Mouse (Mus musculus) embryonic stem cell, embryonic (primary cell): ENCODE measurements around the gene Carmil2.

Source experiments
- CTCF ChIA-PET, 4 experiments: fragments of 300-600 bp in 2 of 4; fragments of 350-600 bp in 2 of 4; sonication (Branson Sonifier 250); formaldehyde crosslinking; loops; one replicate each; lab custom pipeline; 2022; ENCODE audit warnings: inconsistent platforms in 2 of 4; lab: Charles Lee
- POLR2A ChIA-PET, 4 experiments: fragments of 300-600 bp in 2 of 4; fragments of 350-600 bp in 2 of 4; sonication (Branson Sonifier 250); formaldehyde crosslinking; loops; one replicate each; lab custom pipeline; 2022; ENCODE audit warnings: antibody characterized with exemption in 4 of 4, inconsistent platforms in 1 of 4; lab: Charles Lee

Gene Carmil2

DNA sequence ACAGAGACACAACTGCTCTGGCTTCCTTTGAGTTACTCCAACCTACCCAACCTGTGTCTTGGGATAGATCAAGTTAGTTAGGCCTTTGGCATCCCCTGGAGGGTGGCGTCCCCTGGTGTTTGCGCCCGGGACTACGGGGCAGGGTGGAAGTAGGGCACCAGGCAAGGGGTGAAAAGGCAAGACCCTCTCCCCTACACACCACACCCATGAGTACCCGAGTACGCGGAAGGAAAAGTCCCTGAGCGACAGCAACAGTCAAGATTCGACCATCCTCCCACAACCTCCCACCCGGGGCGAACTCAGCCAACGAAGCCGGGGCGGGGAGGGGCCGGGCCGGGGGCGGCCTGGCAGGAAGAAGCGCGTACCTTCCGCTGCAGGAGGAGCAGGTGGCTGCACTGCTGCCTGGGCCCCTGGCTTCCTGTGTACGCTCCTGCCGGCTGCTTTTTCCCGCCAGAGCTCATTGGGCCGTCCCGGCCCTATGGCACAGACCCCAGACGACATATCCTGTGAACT lies at the start of gene Carmil2:
Gene Carmil2, plus strand, starts transcription at position 479 of the 513 bp plus-strand sequence.
- ChIA-PET POLR2A (interaction anchor here in 3 of 4 experiments (0.6 to 4.9 kb wide), 22 partner anchors 13 to 208 kb away, joined by 3 to 58 read pairs (median 5); partner anchors contain the start of genes Acd (in 3 of the 3), Pard6a (in 3 of the 3), Agrp (in 2 of the 3) and Ctcf (in 2 of the 3)), CTCF (interaction anchor here in 3 of 4 experiments (0.9 to 4.1 kb wide), 8 partner anchors 31 to 152 kb away, joined by 3 to 20 read pairs (median 4); partner anchors contain the start of gene Ripor1 (in 1 of the 3))

DNA sequence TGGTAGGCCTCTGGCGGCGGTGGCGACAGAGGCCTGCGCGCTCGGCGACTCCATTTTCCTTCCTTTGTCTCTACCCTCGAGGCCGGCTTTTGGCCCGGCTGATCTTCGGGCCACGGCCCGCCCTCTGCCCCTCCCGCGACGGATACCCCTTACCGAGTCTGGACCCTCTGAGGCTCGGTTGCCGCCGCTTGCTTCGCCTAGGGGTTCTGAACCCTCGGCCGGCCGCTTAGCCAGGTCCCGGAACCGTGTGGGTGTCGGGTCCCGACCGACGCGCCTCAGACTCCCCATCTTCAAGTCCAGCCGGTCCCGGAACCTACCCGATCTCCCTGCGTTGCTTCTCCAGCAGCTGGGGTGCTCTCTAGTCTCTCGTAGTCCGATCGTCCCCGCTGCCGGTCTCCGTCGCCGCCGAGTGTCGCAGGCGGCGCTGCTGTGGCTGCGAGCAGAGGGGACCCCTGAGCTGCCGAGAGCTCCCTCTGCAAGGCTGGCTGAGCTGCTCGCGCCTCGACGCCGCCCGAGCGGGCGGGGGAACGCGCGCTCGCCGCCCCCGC lies 49.0 kb upstream of the Carmil2 start, which contains the start of gene Agrp:
Gene Agrp, minus strand, starts transcription at position 431 of the 548 bp plus-strand sequence.
- CTCF ChIA-PET: interaction anchor here in 3 of 4 experiments (0.6 to 3.7 kb wide), 18 partner anchors 11 to 1576 kb away, joined by 3 to 22 read pairs (median 4); partner anchors contain the start of genes Nutf2 (in 1 of the 3) and Ripor1 (in 1 of the 3)
- POLR2A ChIA-PET: interaction anchor here (0.5 to 13.7 kb wide), 47 partner anchors 11 to 1881 kb away, joined by 3 to 236 read pairs (median 4); partner anchors contain the start of genes Carmil2 (in 3 of the 4), Ripor1 (in 3 of the 4), Acd (in 2 of the 4) and Pard6a (in 2 of the 4)

- POLR2A ChIA-PET: interaction anchor here (0.5 to 13.7 kb wide), 32 partner anchors 11 to 1881 kb away, joined by 3 to 236 read pairs (median 4); partner anchors contain the start of genes Ripor1 (in 3 of the 4), Acd (in 2 of the 4), Carmil2 (in 2 of the 4) and Pard6a (in 2 of the 4)
- CTCF ChIA-PET: interaction anchor here in 3 of 4 experiments (0.6 to 3.7 kb wide), 15 partner anchors 10 to 223 kb away, joined by 3 to 22 read pairs (median 6); partner anchors contain the start of genes Nutf2 (in 1 of the 3) and Ripor1 (in 1 of the 3)
Measured at GRCm38 (mm10) chr8:105637601-105638041, 48.5 kb upstream of the Carmil2 start.

DNA sequence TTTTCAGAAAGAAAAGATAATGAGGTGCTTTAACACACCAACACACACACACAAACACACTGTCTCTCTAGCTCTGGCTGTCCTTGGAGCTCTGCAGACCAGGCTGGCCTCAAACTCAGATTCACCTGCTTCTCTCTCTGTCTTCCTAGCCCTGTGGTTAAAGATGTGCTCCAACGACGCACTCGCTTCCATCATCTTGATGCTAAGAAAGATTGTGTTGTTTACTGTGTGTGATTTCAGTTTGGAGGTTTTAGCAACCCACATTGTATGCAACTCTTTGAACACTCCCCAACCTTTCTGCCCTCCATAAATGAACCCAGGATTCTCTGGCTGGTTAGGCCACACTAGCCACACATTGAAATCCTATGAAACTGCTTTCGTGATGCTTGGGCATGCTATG lies 47.6 kb upstream of the Carmil2 start:
- ChIA-PET CTCF (interaction anchor here in 3 of 4 experiments (0.6 to 3.7 kb wide), 6 partner anchors 11 to 1563 kb away, joined by 3 to 11 read pairs (median 5); no protein-coding TSS in a partner anchor), POLR2A (interaction anchor here (0.6 to 13.7 kb wide), 16 partner anchors 11 to 1474 kb away, joined by 3 to 236 read pairs (median 6); partner anchors contain the start of genes Acd (in 2 of the 4), Pard6a (in 2 of the 4), Ranbp10 (in 1 of the 4) and Ripor1 (in 1 of the 4))

GRCm38 (mm10) chr8:105639835-105640234 lies 46.2 kb upstream of the Carmil2 start:
- ChIA-PET CTCF (interaction anchor here in 2 of 4 experiments (0.7 to 2.0 kb wide), 4 partner anchors 9 to 43 kb away, joined by 3 to 5 read pairs (median 4); no protein-coding TSS in a partner anchor), POLR2A (interaction anchor here (0.5 to 13.7 kb wide), 14 partner anchors 9 to 477 kb away, joined by 3 to 236 read pairs (median 4); partner anchors contain the start of genes Ranbp10 (in 1 of the 4), Tppp3 (in 1 of the 4) and Tsnaxip1 (in 1 of the 4))

DNA sequence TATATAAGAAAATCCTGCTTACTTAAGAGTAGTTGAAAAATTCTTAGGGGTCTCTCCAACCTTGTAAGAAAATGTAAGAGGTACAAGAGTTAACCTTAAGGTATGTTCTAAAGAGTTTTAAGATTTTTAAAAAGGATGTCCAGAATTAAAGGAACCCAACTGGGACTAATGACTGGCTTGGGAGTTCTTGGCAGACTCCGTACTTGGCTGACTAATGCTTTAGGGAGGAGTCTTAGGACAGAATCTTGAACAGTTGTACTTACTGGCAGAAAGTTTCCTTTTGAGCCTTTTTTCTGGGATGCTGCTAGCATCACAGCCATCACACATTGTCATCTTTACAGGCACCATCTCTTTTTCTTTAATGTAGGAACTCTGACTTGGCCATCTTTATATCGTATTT lies 45.6 kb upstream of the Carmil2 start:
- POLR2A ChIA-PET: interaction anchor here (0.6 to 13.7 kb wide), 7 partner anchors 9 to 478 kb away, joined by 3 to 236 read pairs (median 4); no protein-coding TSS in a partner anchor
- CTCF ChIA-PET: interaction anchor here in 1 of 4 experiments (1.4 kb wide), 1 partner anchor 20 kb away, joined by 4 read pairs; no protein-coding TSS in a partner anchor

DNA sequence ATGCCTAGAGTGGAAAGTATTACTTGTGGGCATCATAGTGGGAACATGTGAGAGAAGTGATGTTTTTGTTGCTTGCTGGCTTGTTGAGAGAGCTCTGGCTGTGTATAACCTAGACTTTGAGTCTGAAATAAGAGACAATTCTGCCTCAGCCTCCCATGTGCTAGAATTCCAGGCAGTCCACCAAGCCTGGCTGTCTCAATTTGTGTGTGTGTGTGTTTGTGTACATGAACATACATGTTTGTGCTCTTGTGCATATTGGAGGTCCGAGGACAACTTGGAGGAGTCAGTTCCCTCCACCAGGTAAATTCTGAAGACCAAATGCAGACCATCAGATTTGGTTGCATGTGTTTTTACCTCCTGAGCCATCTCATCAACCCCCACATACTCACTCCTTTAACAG lies 40.9 kb upstream of the Carmil2 start:
- POLR2A ChIA-PET: interaction anchor here in 2 of 4 experiments (1.5 to 19.4 kb wide), 3 partner anchors 6 to 10 kb away, joined by 3 to 236 read pairs (median 236); partner anchors contain the start of genes Agrp (in 1 of the 2) and Ctcf (in 1 of the 2)
- CTCF ChIA-PET: no interaction called here

- POLR2A ChIA-PET: interaction anchor here (0.6 to 19.4 kb wide), 20 partner anchors 9 to 1886 kb away, joined by 3 to 236 read pairs (median 5); partner anchors contain the start of genes Agrp (in 3 of the 4), Ctcf (in 3 of the 4), Atp6v0d1 (in 1 of the 4) and Ranbp10 (in 1 of the 4)
- CTCF ChIA-PET: interaction anchor here (0.5 to 3.1 kb wide), 10 partner anchors 10 to 1398 kb away, joined by 3 to 11 read pairs (median 4); partner anchors contain the start of genes Agrp (in 1 of the 4), Ctcf (in 1 of the 4) and Ripor1 (in 1 of the 4)
Measured at GRCm38 (mm10) chr8:105648929-105649328, 37.1 kb upstream of the Carmil2 start.

DNA sequence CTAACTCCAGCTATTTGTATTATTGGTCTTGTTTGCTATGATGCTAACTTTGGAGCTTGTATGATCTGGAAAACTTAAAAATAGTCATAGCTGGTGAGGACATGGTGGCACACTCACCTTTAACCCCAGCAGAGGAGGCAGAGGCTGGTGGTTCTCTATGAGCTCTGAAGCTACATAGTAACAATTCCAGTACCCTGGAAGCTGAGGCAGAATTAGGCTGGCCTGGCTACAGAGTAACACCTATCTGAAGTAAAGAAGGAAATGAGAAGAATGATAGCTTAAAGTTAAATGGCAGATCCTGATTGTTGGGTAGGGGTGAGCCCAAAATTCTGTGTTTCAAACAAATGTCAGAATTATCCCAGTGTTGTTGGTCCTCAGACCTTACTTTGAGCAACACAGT lies 28.4 kb upstream of the Carmil2 start:
- CTCF ChIA-PET: interaction anchor here in 3 of 4 experiments (0.5 to 1.6 kb wide), 5 partner anchors 20 to 642 kb away, joined by 3 to 6 read pairs (median 3); partner anchors contain the start of genes Agrp (in 1 of the 3) and Ctcf (in 1 of the 3)

GRCm38 (mm10) chr8:105661167-105661566 lies 24.9 kb upstream of the Carmil2 start:
- ChIA-PET CTCF (interaction anchor here (0.6 to 1.5 kb wide), 37 partner anchors 8 to 1021 kb away, joined by 3 to 11 read pairs (median 5); partner anchors contain the start of genes Agrp (in 2 of the 4), Ctcf (in 2 of the 4), Acd (in 1 of the 4) and Pard6a (in 1 of the 4)), POLR2A (interaction anchor here in 3 of 4 experiments (0.6 to 19.4 kb wide), 23 partner anchors 9 to 283 kb away, joined by 3 to 236 read pairs (median 5); partner anchors contain the start of genes Agrp (in 2 of the 3), Ctcf (in 2 of the 3), Acd (in 1 of the 3) and Pard6a (in 1 of the 3))

More for the DNA sequence above, 28.4 kb upstream of the Carmil2 start:
- POLR2A ChIA-PET: interaction anchor here in 3 of 4 experiments (0.7 to 19.4 kb wide), 8 partner anchors 8 to 1375 kb away, joined by 3 to 236 read pairs (median 4); partner anchors contain the start of genes Agrp (in 1 of the 3) and Ctcf (in 1 of the 3)

- ChIA-PET CTCF (interaction anchor here in 1 of 4 experiments (0.6 kb wide), 1 partner anchor 20 kb away, joined by 3 read pairs; no protein-coding TSS in a partner anchor), POLR2A (interaction anchor here in 2 of 4 experiments (0.8 to 2.6 kb wide), 5 partner anchors 10 to 17 kb away, joined by 3 to 13 read pairs (median 4); no protein-coding TSS in a partner anchor)
Measured at GRCm38 (mm10) chr8:105677891-105678290, 8.2 kb upstream of the Carmil2 start.

- ChIA-PET POLR2A (interaction anchor here in 3 of 4 experiments (0.7 to 4.2 kb wide), 6 partner anchors 15 to 89 kb away, joined by 3 to 45 read pairs (median 4); partner anchors contain the start of genes Acd (in 1 of the 3) and Pard6a (in 1 of the 3)), CTCF (interaction anchor here (0.6 to 4.1 kb wide), 8 partner anchors 18 to 1768 kb away, joined by 3 to 20 read pairs (median 4); partner anchors contain the start of gene Ripor1 (in 1 of the 4))
Measured at GRCm38 (mm10) chr8:105685325-105685724, 749 bp upstream of the Carmil2 start.

GRCm38 (mm10) chr8:105686551-105686950 lies 477 bp downstream of the Carmil2 start:
- ChIA-PET POLR2A (interaction anchor here in 3 of 4 experiments (0.5 to 4.9 kb wide), 36 partner anchors 11 to 610 kb away, joined by 3 to 58 read pairs (median 4); partner anchors contain the start of genes Acd (in 3 of the 3), Agrp (in 3 of the 3), Pard6a (in 3 of the 3) and Ctcf (in 2 of the 3)), CTCF (interaction anchor here (0.5 to 4.1 kb wide), 17 partner anchors 14 to 259 kb away, joined by 3 to 20 read pairs (median 3); partner anchors contain the start of genes Atp6v0d1 (in 1 of the 4), Nrn1l (in 1 of the 4) and Ripor1 (in 1 of the 4))

DNA sequence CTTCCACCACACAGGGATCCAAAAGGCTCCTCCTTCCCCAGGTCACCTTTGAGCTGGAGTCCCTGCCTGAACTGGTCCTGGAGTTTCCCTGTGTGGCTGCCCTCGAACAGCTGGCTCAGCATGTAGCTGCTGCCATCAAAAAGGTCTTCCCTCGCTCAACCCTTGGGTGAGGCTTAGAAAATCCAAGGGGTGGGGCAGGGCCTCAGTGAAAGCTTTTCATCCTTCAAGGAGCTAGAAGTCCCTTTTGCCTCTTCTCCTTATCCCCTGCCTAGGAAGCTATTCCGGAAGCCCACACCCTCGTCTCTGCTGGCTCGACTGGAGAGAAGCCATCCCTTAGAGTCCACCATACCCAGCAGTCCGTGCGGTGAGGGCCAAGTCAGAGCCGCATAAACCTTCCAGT lies 1.4 kb downstream of the Carmil2 start:
- POLR2A ChIA-PET: interaction anchor here in 3 of 4 experiments (0.6 to 4.9 kb wide), 46 partner anchors 9 to 433 kb away, joined by 3 to 58 read pairs (median 4); partner anchors contain the start of genes Acd (in 3 of the 3), Pard6a (in 3 of the 3), Agrp (in 2 of the 3) and Ctcf (in 2 of the 3)
- CTCF ChIA-PET: interaction anchor here (0.5 to 4.1 kb wide), 21 partner anchors 17 to 833 kb away, joined by 3 to 20 read pairs (median 3); partner anchors contain the start of gene Nrn1l (in 1 of the 4)

- ChIA-PET CTCF (interaction anchor here (0.5 to 2.8 kb wide), 12 partner anchors 16 to 833 kb away, joined by 3 to 11 read pairs (median 3); no protein-coding TSS in a partner anchor), POLR2A (interaction anchor here (0.6 to 4.9 kb wide), 47 partner anchors 9 to 451 kb away, joined by 3 to 58 read pairs (median 4); partner anchors contain the start of genes Acd (in 2 of the 4), Ctcf (in 2 of the 4), Pard6a (in 2 of the 4) and Pskh1 (in 2 of the 4))
Measured at GRCm38 (mm10) chr8:105688242-105688752, 2.2 kb downstream of the Carmil2 start.
